Mouse (Mus musculus) G1E (cell line): ENCODE results near the gene Sulf2. TPM values are rescaled to one million over a fixed set of nuclear protein-coding genes. Genes with fewer than 3 reads are reported as not detected.

Experiments used
- ATAC-seq: 2 replicates; pipeline ENCODE4 v1.8.0; 2016; ENCODE audit warnings: mild to moderate bottlenecking; ENCODE audit not compliant: insufficient number of reproducible peaks, poor library complexity, low FRiP score, severe bottlenecking; ENCODE audit errors: extremely low read depth
- DNase-seq: peaks from one replicate; pipeline ENCODE4 v3.0.0; 2012; ENCODE audit warnings: low spot score
- H3K27me3 ChIP-seq: 2 replicates; pipeline ENCODE4 v1.6.1; 2012; ENCODE audit warnings: mild to moderate bottlenecking, low read length, inconsistent platforms; ENCODE audit not compliant: insufficient read depth
- H3K36me3 ChIP-seq: replicated peaks from 2 replicates; pipeline ENCODE3; 2012; ENCODE audit warnings: mild to moderate bottlenecking, inconsistent platforms
- H3K4me1 ChIP-seq: 2 replicates; pipeline ENCODE4 v1.6.1; 2012; ENCODE audit warnings: low read depth, low read length, inconsistent platforms, mixed read lengths; ENCODE audit not compliant: insufficient read depth
- H3K4me3 ChIP-seq: 2 replicates; pipeline ENCODE4 v1.5.1; 2012; ENCODE audit warnings: low read depth, mild to moderate bottlenecking, inconsistent platforms, low read length, moderate library complexity, mixed read lengths
- H3K9me3 ChIP-seq: replicated peaks from 2 replicates; pipeline ENCODE4 v1.6.1; 2012; ENCODE audit warnings: inconsistent platforms
- CTCF ChIP-seq: IDR thresholded peaks from 2 replicates; pipeline ENCODE4 v1.5.1; 2012; ENCODE audit warnings: low read depth, low read length, inconsistent platforms, mixed read lengths
- GATA1 ChIP-seq: IDR thresholded peaks from 2 replicates; pipeline ENCODE4 v1.6.1; 2012; ENCODE audit warnings: borderline replicate concordance, low read length, inconsistent platforms, mixed read lengths
- GATA2 ChIP-seq: IDR thresholded peaks from 2 replicates; pipeline ENCODE4 v1.6.1; 2012; ENCODE audit warnings: low read depth, low read length, inconsistent platforms, borderline replicate concordance
- POLR2AphosphoS5 ChIP-seq: IDR thresholded peaks from 2 replicates; pipeline ENCODE4 v1.6.1; 2012; ENCODE audit warnings: low read depth, low read length, inconsistent platforms; ENCODE audit not compliant: insufficient replicate concordance
- TAL1 ChIP-seq: conservative IDR thresholded peaks from 2 replicates; pipeline ENCODE4 v1.6.1; 2012; ENCODE audit warnings: low read depth, low read length, inconsistent platforms, mixed read lengths
- polyA plus RNA-seq: library from polyadenylated mRNA; stranded (reverse); fragments of >175 nt; gene quantifications from 2 replicates; pipeline ENCODE4 v1.2.3, GENCODE M21; 2012
- total RNA-seq, 2 experiments: library from RNA; stranded (forward) in 1 of 2; stranded (reverse) in 1 of 2; fragments of 200-1000 nt in 1 of 2; fragments of >200 nt in 1 of 2; fragmentation: Nextera tagmentation in 1 of 2; gene quantifications; 2 replicates each; pipeline ENCODE4 v1.2.3; 2014 to 2017

The Sulf2 gene
- total and polyA plus RNA-seq, 3 experiments, result 0.16 TPM; not detected in 2

DNA sequence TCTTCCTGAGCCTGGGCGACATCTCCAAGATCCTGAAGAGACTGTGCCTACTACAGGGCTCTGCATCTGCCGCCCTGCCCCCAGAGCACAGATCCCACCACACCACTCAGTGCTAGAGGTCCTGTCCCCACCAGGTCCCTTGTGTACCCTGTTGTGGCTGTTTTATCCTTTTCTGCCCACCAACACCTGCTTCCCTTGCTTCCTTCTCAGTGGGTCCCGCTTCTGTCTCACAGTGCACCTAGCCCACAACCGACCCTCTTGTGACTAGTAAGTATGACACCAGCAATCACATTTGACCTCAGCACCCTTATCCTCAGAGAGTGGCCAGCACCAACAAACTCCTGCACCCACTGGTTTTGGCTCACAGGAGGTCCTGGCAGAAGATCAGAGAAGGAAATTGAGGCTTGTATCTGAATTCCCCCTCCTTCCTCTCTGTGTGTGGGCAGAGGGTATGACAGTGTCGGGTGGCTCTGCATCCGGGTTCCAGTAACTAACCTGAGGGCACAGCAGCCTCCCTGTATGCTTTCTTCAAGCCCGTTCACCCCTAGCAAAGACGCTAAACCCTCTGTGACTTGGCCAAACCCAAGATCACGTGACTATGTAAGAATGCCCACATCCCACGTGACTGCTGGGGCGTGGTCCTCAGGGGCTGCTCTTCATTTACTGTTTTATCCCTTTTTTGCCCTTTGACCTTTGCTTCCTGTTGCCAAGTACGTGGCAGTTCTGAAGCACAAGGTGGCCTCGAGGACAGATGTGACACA lies 29.8 kb downstream of the Sulf2 start:
- Histone ChIP-seq H3K27me3 (no peaks in the 10 kb centered on the region), H3K36me3 (no peaks in the 10 kb centered on the region), H3K9me3 (peaks cover 83% of the 10 kb centered on the region), H3K4me1 (no peaks in the 10 kb centered on the region), H3K4me3 (no peak overlapping the region)
- ATAC-seq (no peak), DNase-seq (no peak)
- TF ChIP-seq TAL1 (no peak), GATA2 (no peak), POLR2AphosphoS5 (no peak), GATA1 (no peak)

DNA sequence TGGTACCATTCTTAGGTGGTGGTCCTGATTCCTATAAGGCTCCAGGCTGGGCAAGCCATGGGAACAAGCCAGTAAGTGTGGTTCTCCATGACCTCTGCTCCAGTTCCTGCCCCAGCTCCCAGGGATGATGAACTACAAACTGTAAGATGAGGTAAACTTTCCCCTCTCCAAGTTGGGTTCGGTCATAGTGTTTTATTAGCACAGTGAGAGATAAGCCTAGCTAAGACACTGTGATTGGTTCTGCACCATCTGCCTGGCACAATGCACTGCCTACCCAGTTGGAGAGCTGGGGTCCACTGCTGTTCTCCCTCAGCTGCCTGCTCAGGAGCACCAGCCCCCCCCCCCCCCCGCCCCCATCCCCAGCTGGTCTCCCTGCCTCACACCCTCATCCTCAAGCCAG lies 30.4 kb downstream of the Sulf2 start:
- Histone ChIP-seq H3K4me1 (no peaks in the 10 kb centered on the region), H3K4me3 (no peak overlapping the region), H3K27me3 (no peaks in the 10 kb centered on the region), H3K36me3 (no peaks in the 10 kb centered on the region), H3K9me3 (peaks cover 83% of the 10 kb centered on the region)
- TF ChIP-seq TAL1 (no peak), GATA2 (no peak), POLR2AphosphoS5 (no peak), GATA1 (no peak), CTCF (no peak)
- DNase-seq, result no peak
- no peak for ATAC-seq

DNA sequence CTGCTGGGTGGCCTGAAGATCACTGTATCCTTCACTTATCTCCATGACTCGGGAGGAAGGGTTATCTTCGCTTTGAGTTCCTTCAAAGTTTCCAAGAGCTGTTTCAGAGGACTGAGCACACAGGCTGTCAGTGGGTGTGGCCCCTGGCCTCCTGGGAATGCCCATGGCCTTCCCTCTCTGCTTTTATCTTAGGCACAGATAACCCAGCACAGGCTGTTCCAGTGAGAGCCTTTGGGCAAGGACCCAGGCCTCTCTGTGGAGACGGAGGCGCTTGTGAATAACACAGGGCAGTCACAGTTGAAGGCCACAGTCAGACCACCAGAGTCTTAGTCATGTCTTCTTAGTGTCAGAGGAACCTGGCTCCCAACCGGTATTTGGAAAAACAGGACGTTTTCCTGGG lies 32.7 kb downstream of the Sulf2 start:
- no peaks in the 10 kb centered on the region for H3K27me3 ChIP-seq
- no peaks in the 10 kb centered on the region for H3K4me1 ChIP-seq
- H3K36me3 ChIP-seq, result no peaks in the 10 kb centered on the region
- DNase-seq (no peak), ATAC-seq (no peak)
- TF ChIP-seq POLR2AphosphoS5 (no peak), CTCF (no peak), GATA2 (no peak), GATA1 (no peak), TAL1 (no peak)
- peaks cover 82% of the 10 kb centered on the region for H3K9me3 ChIP-seq
- H3K4me3 ChIP-seq, result no peak overlapping the region

DNA sequence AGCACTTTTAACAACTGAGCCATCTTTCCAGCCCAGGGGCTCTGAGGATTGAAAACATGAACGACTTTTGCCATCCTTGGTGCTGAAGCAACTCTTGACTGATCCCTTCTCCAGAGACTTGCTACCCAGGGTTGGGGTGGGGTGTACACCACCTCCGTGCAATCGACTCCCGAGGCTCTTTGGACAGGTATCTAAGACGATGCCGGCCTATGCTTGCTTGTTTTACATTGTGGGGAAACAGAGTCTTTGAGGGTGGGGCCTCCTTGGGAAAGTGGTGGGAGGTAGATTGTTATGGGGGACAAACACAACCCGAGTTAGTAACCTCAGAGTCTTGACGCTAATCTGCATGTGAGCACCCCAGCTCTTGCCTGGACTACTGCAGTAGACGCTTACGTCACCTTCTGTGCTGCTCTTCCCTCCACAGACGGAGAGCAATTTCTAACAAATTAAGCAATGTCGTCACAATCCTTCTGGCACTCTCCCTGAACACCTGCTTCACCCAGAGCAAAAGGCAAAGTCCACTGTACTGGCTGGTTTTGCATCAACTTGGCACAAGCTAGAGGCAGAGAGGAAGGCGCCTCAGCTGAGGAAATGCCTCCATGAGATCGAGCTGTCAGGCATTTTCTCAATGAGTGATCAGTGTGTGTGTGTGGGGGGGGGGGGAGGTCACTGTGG lies 33.6 kb downstream of the Sulf2 start:
- Histone ChIP-seq H3K27me3 (no peaks in the 10 kb centered on the region), H3K4me1 (no peaks in the 10 kb centered on the region), H3K9me3 (peaks cover 76% of the 10 kb centered on the region), H3K4me3 (no peak overlapping the region), H3K36me3 (no peaks in the 10 kb centered on the region)
- DNase-seq, result no peak
- no peak for TF ChIP-seq GATA2
- TF ChIP-seq TAL1, result no peak
- TF ChIP-seq CTCF, result no peak
- TF ChIP-seq GATA1, result no peak
- ATAC-seq, result no peak

DNA sequence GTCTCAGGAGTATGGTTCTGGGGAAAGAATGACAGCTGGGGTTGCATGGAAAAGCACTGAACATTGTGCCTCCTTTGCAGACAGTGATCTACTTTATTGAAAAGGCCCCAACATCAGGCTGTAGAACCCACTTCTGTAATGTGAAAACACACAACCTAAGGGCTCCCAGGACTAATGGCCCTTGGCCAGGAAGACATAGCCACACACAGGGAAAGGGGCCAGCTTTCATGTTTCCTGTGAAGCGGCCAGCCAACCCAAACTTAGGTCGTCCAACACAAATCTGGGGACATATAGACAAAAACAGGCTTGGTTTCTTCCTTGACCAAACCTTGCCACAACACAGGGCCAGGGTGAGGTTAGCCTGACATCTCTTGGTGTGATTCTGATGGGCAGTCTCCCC lies 35.5 kb downstream of the Sulf2 start:
- ATAC-seq, result no peak
- H3K36me3 ChIP-seq, result no peaks in the 10 kb centered on the region

DNA sequence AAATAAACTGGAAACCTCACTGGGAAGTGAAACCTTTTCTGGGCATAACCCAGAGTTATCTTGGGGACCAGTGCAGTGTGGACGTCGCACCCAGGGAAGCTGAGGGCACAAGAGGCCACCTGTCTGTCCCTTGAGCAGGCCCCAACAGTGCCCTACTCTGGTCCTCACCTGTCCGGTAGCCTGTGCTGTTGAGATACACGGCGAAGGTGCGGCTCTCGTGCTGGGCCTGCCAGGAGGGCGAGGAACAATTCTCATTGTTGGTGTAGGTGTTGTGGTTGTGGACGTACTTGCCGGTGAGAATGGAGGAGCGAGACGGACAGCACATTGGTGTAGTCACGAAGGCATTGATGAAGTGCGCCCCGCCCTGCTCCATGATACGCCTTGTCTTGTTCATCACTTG lies 38.8 kb downstream of the Sulf2 start:
- no peak overlapping the region for H3K4me3 ChIP-seq
- no peaks in the 10 kb centered on the region for H3K27me3 ChIP-seq
- ATAC-seq (no peak), DNase-seq (no peak)
- H3K36me3 ChIP-seq, result no peaks in the 10 kb centered on the region
- TF ChIP-seq GATA1 (no peak), POLR2AphosphoS5 (no peak), GATA2 (no peak), CTCF (no peak), TAL1 (no peak)
- peaks cover 67% of the 10 kb centered on the region for H3K9me3 ChIP-seq
- no peaks in the 10 kb centered on the region for H3K4me1 ChIP-seq

More for the DNA sequence above, 35.5 kb downstream of the Sulf2 start:
- Histone ChIP-seq H3K4me1 (no peaks in the 10 kb centered on the region), H3K4me3 (no peak overlapping the region), H3K27me3 (no peaks in the 10 kb centered on the region), H3K9me3 (peaks cover 71% of the 10 kb centered on the region)
- TF ChIP-seq CTCF (no peak), POLR2AphosphoS5 (no peak), TAL1 (no peak), GATA1 (no peak), GATA2 (no peak)
- no peak for DNase-seq
